Mouse (Mus musculus) heart, postnatal 10 days (tissue): ENCODE data around the gene Dnaaf1. TPM values are rescaled to one million over a fixed set of nuclear protein-coding genes. Genes with fewer than 3 reads are reported as not detected.

Source experiments
- DNase-seq, 2 experiments: peaks; one replicate each; pipeline ENCODE4 v3.0.0; 2021
- intact Hi-C: fragments of 180-260 bp; cut with DNase I; formaldehyde crosslinking; loops from one replicate; pipeline ENCODE4 v1.15.1; 2025
- total RNA-seq, 2 experiments: library from RNA; stranded (reverse); gene quantifications; 2 replicates each; pipeline ENCODE4 v1.2.3; 2021

Dnaaf1 gene
- total RNA-seq, 2 experiments from 2014 or later = not detected

- intact Hi-C loops = no loop called here
- DNase-seq = no peak
These were observed 5.2 kb upstream of the Dnaaf1 start for GRCm38 (mm10) chr8:119569881-119570280.

GRCm38 (mm10) chr8:119571135-119571534, 3.9 kb upstream of the Dnaaf1 start:
- intact Hi-C loops = no loop called here
- no peak for DNase-seq

GRCm38 (mm10) chr8:119572411-119572810, 2.6 kb upstream of the Dnaaf1 start:
- DNase-seq = no peak
- intact Hi-C loops = no loop called here

GRCm38 (mm10) chr8:119575366-119575726, 311 bp downstream of the Dnaaf1 start:
- intact Hi-C loops = loop anchor here (2.0 kb wide), 2 partner anchors 17 to 29 kb away; partner anchors contain the start of genes Mbtps1 and Taf1c
- no peak for DNase-seq

GRCm38 (mm10) chr8:119579096-119579495, 4.1 kb downstream of the Dnaaf1 start:
- intact Hi-C loops = no loop called here
- DNase-seq = no peak

GRCm38 (mm10) chr8:119580441-119581161, 5.6 kb downstream of the Dnaaf1 start:
- intact Hi-C loops = no loop called here

GRCm38 (mm10) chr8:119585901-119586300, 10.9 kb downstream of the Dnaaf1 start:
- intact Hi-C loops = no loop called here
- DNase-seq = no peak

More at GRCm38 (mm10) chr8:119580441-119581161, 5.6 kb downstream of the Dnaaf1 start:
- DNase-seq = no peak

- DNase-seq = no peak
- intact Hi-C loops = no loop called here
These were observed 13.3 kb downstream of the Dnaaf1 start for GRCm38 (mm10) chr8:119588321-119588720.

GRCm38 (mm10) chr8:119588844-119589243, 13.8 kb downstream of the Dnaaf1 start:
- intact Hi-C loops = no loop called here
- DNase-seq = no peak

GRCm38 (mm10) chr8:119590348-119590747, 15.3 kb downstream of the Dnaaf1 start:
- DNase-seq = no peak
- intact Hi-C loops = no loop called here

- no peak for DNase-seq
- intact Hi-C loops = no loop called here
These were observed 16.4 kb downstream of the Dnaaf1 start for GRCm38 (mm10) chr8:119591456-119591855.

- DNase-seq = no peak
- intact Hi-C loops = loop anchor here (2.0 to 10.0 kb wide), 4 partner anchors 29 to 189 kb away; partner anchors contain the start of genes Dnaaf1, Hsdl1 and Mbtps1
These were observed 28.7 kb downstream of the Dnaaf1 start for GRCm38 (mm10) chr8:119603771-119604170.

- no peak for DNase-seq
- intact Hi-C loops = loop anchor here (2.0 to 10.0 kb wide), 4 partner anchors 30 to 190 kb away; partner anchors contain the start of genes Dnaaf1, Hsdl1 and Mbtps1
These were observed 29.4 kb downstream of the Dnaaf1 start for GRCm38 (mm10) chr8:119604398-119604803.

- DNase-seq = peak; percentile 93 to 98
- intact Hi-C loops = loop anchor here (2.0 to 10.0 kb wide), 5 partner anchors 30 to 190 kb away; partner anchors contain the start of genes Dnaaf1, Hsdl1 and Mbtps1
These were observed 30.0 kb downstream of the Dnaaf1 start, which contains the start of gene Taf1c for GRCm38 (mm10) chr8:119604996-119605395. Gene Taf1c (minus strand): TSS chr8:119605222.

- intact Hi-C loops = loop anchor here (5.0 to 10.0 kb wide), 2 partner anchors 71 to 191 kb away; no protein-coding TSS in a partner anchor
- DNase-seq = no peak
These were observed 31.2 kb downstream of the Dnaaf1 start for GRCm38 (mm10) chr8:119606224-119606623.

- intact Hi-C loops = no loop called here
- DNase-seq = no peak
These were observed 37.4 kb downstream of the Dnaaf1 start, which contains the start of gene Adad2 for GRCm38 (mm10) chr8:119612471-119612870. Gene Adad2 (plus strand): TSS chr8:119612747.

- intact Hi-C loops = no loop called here
- no peak for DNase-seq
These were observed 40.1 kb downstream of the Dnaaf1 start for GRCm38 (mm10) chr8:119615096-119615495.

- DNase-seq = no peak
- intact Hi-C loops = no loop called here
These were observed 41.3 kb downstream of the Dnaaf1 start for GRCm38 (mm10) chr8:119616358-119616757.

GRCm38 (mm10) chr8:119616811-119617210, 41.8 kb downstream of the Dnaaf1 start:
- no peak for DNase-seq
- intact Hi-C loops = no loop called here

- DNase-seq = peak; percentile 29 to 35
These were observed 42.6 kb downstream of the Dnaaf1 start for GRCm38 (mm10) chr8:119617586-119617985.

GRCm38 (mm10) chr8:119618887-119619286, 43.9 kb downstream of the Dnaaf1 start:
- DNase-seq = no peak
- intact Hi-C loops = no loop called here

More at GRCm38 (mm10) chr8:119617586-119617985, 42.6 kb downstream of the Dnaaf1 start:
- intact Hi-C loops = no loop called here
